Mouse (Mus musculus): ENCODE measurements around the gene Bahcc1. TPM values are rescaled to one million over a fixed set of nuclear protein-coding genes. Genes with fewer than 3 reads are reported as not detected.

Gene Bahcc1
- polyA plus RNA-seq, 1 experiment from 2014 or later: 10.4 TPM

- Histone ChIP-seq H3K27me3 (replicated peaks) (no peaks in the 10 kb centered on the region), H3K4me1 (peaks cover 86% of the 10 kb centered on the region), H3K27ac (replicated peaks) (no peak overlapping the region), H3K4me3 (replicated peaks) (no peak overlapping the region), H3K36me3 (no peaks in the 10 kb centered on the region), H3K4me2 (no peak overlapping the region), H3K9me3 (replicated peaks) (no peaks in the 10 kb centered on the region), H3K9ac (replicated peaks) (no peak overlapping the region)
- WGBS: 48% methylated on average over 12 of the region's 12 CpGs
- no peak for ATAC-seq (ENCODE audit: low FRiP score)
Measured at GRCm38 (mm10) chr11:120252843-120253645, 20.3 kb downstream of the Bahcc1 start.

GRCm38 (mm10) chr11:120253646-120254315 lies 21.0 kb downstream of the Bahcc1 start:
- no peaks in the 10 kb centered on the region for H3K9me3 ChIP-seq (replicated peaks)
- no peak overlapping the region for H3K9ac ChIP-seq (replicated peaks)
- 0 out of 2 replicates have a peak overlapping the region, but pooled peaks have one; percentile 28 for H3K27ac ChIP-seq (replicated peaks)
- no peaks in the 10 kb centered on the region for H3K27me3 ChIP-seq (replicated peaks)
- no peak overlapping the region for H3K4me3 ChIP-seq (replicated peaks)
- WGBS: 79% methylated on average over 13 of the region's 13 CpGs
- no peak for ATAC-seq (ENCODE audit: low FRiP score)
- no peak overlapping the region for H3K4me2 ChIP-seq
- peaks cover 86% of the 10 kb centered on the region for H3K4me1 ChIP-seq
- no peaks in the 10 kb centered on the region for H3K36me3 ChIP-seq

GRCm38 (mm10) chr11:120254420-120254819 lies 21.7 kb downstream of the Bahcc1 start:
- H3K27ac ChIP-seq (replicated peaks): 0 out of 2 replicates have a peak overlapping the region, but pooled peaks have one; percentile 28
- no peaks in the 10 kb centered on the region for H3K27me3 ChIP-seq (replicated peaks)
- H3K9ac ChIP-seq (replicated peaks): 0 out of 2 replicates have a peak overlapping the region, but pooled peaks have one; percentile 21
- H3K4me2 ChIP-seq: no peak overlapping the region
- 55% methylated on average over 11 of the region's 11 CpGs for WGBS
- H3K36me3 ChIP-seq: no peaks in the 10 kb centered on the region
- ATAC-seq (ENCODE audit: low FRiP score): no peak
- no peak overlapping the region for H3K4me3 ChIP-seq (replicated peaks)
- peaks cover 90% of the 10 kb centered on the region for H3K4me1 ChIP-seq
- no peaks in the 10 kb centered on the region for H3K9me3 ChIP-seq (replicated peaks)

DNA sequence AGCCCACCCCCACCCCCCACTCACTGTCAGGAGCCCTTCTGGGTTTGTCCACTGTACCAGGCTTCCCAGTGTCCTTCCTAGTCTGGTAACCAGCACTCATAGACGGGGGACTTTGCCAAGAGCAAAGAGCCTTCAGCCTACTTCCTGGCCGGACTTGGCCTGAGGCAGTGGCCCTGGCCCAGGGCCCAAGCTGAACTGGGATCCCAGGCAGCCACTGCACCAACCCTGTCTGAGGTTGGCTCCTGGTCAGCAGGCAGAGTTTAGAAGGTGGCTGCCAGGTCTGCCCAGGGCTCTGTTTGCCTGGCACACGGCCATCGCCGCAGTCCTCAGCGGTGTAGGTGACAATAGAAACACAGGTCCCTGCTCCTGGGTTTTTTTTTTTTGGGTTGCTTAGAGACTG lies 22.3 kb downstream of the Bahcc1 start:
- WGBS: 48% methylated on average over 6 of the region's 6 CpGs
- Histone ChIP-seq H3K27ac (replicated peaks) (peak overlapping the region; percentile 28; the same call in 1 of the 2 replicates), H3K27me3 (replicated peaks) (no peaks in the 10 kb centered on the region), H3K4me3 (replicated peaks) (no peak overlapping the region), H3K9me3 (replicated peaks) (no peaks in the 10 kb centered on the region), H3K36me3 (no peaks in the 10 kb centered on the region), H3K9ac (replicated peaks) (no peak overlapping the region), H3K4me1 (peaks cover 94% of the 10 kb centered on the region), H3K4me2 (no peak overlapping the region; the same call in 1 of the 2 replicates)
- ATAC-seq (ENCODE audit: low FRiP score): no peak

- Histone ChIP-seq H3K4me1 (peaks cover 94% of the 10 kb centered on the region), H3K4me2 (no peak overlapping the region; the same call in 1 of the 2 replicates), H3K4me3 (replicated peaks) (no peak overlapping the region), H3K9me3 (replicated peaks) (no peaks in the 10 kb centered on the region), H3K27me3 (replicated peaks) (no peaks in the 10 kb centered on the region), H3K9ac (replicated peaks) (no peak overlapping the region), H3K27ac (replicated peaks) (peak overlapping the region; percentile 28; the same call in 1 of the 2 replicates), H3K36me3 (no peaks in the 10 kb centered on the region)
- WGBS: 67% methylated on average over 6 of the region's 8 CpGs
- no peak for ATAC-seq (ENCODE audit: low FRiP score)
Measured at GRCm38 (mm10) chr11:120255499-120255898, 22.8 kb downstream of the Bahcc1 start.

- Histone ChIP-seq H3K4me3 (replicated peaks) (no peak overlapping the region), H3K9ac (replicated peaks) (no peak overlapping the region), H3K4me1 (peaks cover 94% of the 10 kb centered on the region), H3K36me3 (no peaks in the 10 kb centered on the region), H3K27me3 (replicated peaks) (no peaks in the 10 kb centered on the region), H3K27ac (replicated peaks) (no peak overlapping the region), H3K4me2 (no peak overlapping the region), H3K9me3 (replicated peaks) (no peaks in the 10 kb centered on the region)
- ATAC-seq (ENCODE audit: low FRiP score): no peak
- WGBS: 79% methylated on average over 5 of the region's 5 CpGs
Measured at GRCm38 (mm10) chr11:120256108-120256507, 23.4 kb downstream of the Bahcc1 start.

DNA sequence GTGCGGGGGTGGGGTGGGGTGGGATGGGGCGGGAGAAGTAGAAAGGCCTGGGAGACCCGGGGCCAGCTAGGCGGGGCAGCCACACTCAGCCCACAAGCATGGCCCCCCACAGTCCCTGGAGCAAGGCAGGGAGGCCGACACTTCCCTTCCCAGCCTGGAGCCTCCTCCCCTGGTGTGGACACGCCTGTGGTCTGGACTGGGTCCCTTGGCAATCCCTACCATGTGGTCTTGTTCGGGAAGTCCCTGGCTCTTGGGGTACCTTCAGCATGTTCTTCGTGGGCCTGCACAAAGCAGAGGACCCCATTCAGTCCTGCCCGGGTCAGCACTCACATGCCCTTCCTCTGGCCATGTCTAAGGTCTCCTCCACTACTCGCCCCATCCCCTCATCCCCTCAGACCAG lies 23.8 kb downstream of the Bahcc1 start:
- Histone ChIP-seq H3K4me3 (replicated peaks) (no peak overlapping the region), H3K9ac (replicated peaks) (no peak overlapping the region), H3K27ac (replicated peaks) (no peak overlapping the region), H3K4me2 (no peak overlapping the region), H3K27me3 (replicated peaks) (no peaks in the 10 kb centered on the region), H3K36me3 (no peaks in the 10 kb centered on the region), H3K4me1 (peaks cover 94% of the 10 kb centered on the region), H3K9me3 (replicated peaks) (no peaks in the 10 kb centered on the region)
- no peak for ATAC-seq (ENCODE audit: low FRiP score)
- WGBS: 64% methylated on average over 10 of the region's 10 CpGs

- Histone ChIP-seq H3K36me3 (no peaks in the 10 kb centered on the region), H3K9me3 (replicated peaks) (no peaks in the 10 kb centered on the region), H3K4me2 (no peak overlapping the region), H3K27me3 (replicated peaks) (no peaks in the 10 kb centered on the region), H3K4me1 (peaks cover 94% of the 10 kb centered on the region), H3K4me3 (replicated peaks) (no peak overlapping the region), H3K27ac (replicated peaks) (no peak overlapping the region), H3K9ac (replicated peaks) (no peak overlapping the region)
- 51% methylated on average over 10 of the region's 10 CpGs for WGBS
- no peak for ATAC-seq (ENCODE audit: low FRiP score)
Measured at GRCm38 (mm10) chr11:120256981-120257820, 24.5 kb downstream of the Bahcc1 start.

DNA sequence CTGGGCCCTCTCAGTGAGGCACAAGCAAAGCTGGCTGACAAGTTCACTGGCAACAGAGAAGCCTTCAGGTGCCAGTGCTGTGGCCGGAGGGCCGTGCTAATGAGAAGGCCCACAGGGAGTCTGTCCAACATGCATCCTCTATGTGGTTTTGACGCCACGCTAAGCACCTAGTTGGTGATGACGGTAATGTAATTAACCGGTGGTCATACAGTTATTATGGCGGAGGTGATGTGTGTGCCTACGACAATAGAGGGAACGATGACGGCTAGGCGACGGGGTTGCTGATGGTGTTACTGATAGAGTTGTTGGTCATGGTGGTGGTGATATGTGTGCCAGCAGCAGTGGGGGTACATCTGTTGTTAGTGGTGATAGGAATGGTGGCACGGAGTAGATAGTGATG lies 25.2 kb downstream of the Bahcc1 start:
- Histone ChIP-seq H3K36me3 (no peaks in the 10 kb centered on the region), H3K27me3 (replicated peaks) (no peaks in the 10 kb centered on the region), H3K4me1 (peaks cover 94% of the 10 kb centered on the region), H3K4me2 (no peak overlapping the region), H3K27ac (replicated peaks) (no peak overlapping the region), H3K4me3 (replicated peaks) (no peak overlapping the region), H3K9ac (replicated peaks) (no peak overlapping the region), H3K9me3 (replicated peaks) (no peaks in the 10 kb centered on the region)
- WGBS: 87% methylated on average over 13 of the region's 13 CpGs
- ATAC-seq (ENCODE audit: low FRiP score): no peak

- Histone ChIP-seq H3K9ac (replicated peaks) (peak overlapping the region; percentile 2; the same call in 1 of the 2 replicates), H3K4me2 (0 out of 2 replicates have a peak overlapping the region, but pooled peaks have one; percentile 3), H3K27me3 (replicated peaks) (no peaks in the 10 kb centered on the region), H3K27ac (replicated peaks) (no peak overlapping the region; the same call in 1 of the 2 replicates), H3K4me3 (replicated peaks) (no peak overlapping the region), H3K9me3 (replicated peaks) (no peaks in the 10 kb centered on the region), H3K36me3 (no peaks in the 10 kb centered on the region), H3K4me1 (peaks cover 95% of the 10 kb centered on the region)
- 56% methylated on average over 12 of the region's 12 CpGs for WGBS
- no peak for ATAC-seq (ENCODE audit: low FRiP score)
Measured at GRCm38 (mm10) chr11:120258896-120259689, 26.3 kb downstream of the Bahcc1 start.

Measured in neural tube, embryonic 15.5 days (tissue).